Mouse (Mus musculus): ENCODE results near the gene Zfp287.
A peak's percentile ranks its signal among the peaks of the same experiment; 100 is the strongest.

Gene Zfp287

DNA sequence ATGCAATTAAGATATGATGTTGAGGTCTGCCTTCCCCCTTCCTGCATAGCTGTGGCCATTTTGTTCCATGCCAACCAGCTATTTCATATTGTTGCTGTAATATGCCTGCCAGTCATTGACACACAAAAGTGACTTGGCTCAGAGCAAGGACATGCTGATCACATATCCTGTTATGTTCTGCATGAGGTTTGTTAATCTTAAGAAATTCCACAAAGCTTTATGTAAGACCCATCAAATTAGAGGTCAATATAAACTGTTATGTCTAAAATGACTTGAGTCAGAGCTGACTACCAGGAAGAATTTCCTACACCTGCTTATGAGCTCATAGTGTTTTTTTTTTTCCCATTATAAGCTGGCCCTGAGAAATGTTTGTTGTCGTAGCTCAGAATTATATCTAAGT is 30.5 kb downstream of the Zfp287 start:
- DNase-seq (ENCODE audit: low spot score): no peak

DNA sequence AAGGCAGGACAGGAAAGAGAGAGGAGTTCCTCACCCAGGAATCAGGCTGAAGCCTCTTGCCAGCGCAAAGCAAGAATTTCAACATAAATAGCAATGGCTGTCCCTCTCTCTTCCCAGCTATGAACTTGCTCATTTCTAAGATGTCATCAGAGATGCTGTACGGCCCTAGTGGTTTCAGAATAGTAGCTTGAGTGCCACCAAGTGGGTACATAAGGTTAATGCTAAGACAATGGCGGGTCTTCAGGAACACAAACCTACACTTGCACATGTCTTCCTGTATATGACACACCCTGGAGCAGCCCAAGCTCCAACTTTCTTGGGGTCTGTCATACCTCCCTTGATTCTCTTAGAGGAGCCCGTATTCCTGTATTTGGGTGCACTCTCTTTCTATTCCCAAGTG is 32.0 kb downstream of the Zfp287 start:
- DNase-seq (ENCODE audit: low spot score): no peak

DNA sequence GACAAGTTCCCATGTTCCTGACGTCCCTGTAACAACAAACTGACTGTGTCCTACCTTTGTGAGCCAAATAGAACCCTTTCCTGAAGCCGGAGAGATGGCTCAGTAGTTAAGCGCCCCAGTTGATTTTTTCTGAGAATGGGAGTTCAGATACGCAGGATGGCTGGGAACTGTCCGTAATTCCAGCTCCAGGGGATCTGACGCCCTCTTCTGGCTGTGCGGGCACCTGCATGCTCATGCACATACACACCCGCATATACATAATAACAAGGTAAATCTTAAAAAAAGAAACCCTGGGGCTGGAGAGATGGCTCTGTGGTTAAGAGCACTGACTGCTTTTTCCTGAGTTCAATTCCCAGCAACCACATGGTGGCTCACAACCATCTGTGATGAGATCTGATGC is 36.6 kb downstream of the Zfp287 start:
- DNase-seq (ENCODE audit: low spot score): no peak

DNA sequence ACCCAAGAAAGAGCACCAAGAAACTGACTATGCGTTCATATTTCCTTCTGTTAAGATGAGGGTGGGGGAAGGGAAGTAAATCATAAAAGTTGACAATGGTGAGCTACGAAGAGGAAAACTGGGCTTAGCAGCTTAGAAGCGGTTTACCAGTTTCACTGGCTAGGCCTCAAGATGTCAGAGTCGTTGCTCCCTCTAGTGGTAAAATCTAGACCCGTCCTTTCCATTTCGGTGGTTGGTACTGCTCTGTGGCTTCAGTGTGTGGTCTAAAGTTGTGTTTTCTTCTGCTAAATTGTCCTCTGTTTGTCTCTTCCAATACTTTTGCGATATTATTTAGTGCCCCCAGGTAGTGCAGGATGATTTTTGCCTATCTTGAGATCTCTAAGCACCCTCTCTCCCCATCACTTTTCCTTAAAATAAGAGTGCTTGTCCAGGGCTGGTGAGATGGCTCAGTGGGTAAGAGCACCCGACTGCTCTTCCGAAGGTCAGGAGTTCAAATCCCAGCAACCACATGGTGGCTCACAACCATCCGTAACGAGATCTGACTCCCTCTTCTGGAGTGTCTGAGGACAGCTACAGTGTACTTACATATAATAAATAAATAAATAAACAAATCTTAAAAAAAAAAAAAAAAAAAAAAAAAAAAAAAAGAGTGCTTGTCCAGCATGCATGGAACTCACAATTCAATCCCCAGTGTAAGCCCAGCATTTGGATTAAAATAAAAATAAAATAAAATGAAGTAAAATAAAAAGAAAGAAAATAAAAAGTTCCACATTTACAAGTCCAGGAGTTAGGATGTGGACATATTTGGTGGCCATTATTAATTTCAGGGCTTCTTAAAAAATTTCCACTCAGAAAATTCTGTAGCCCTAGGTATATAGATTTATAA is 38.2 kb downstream of the Zfp287 start:
- no peak for DNase-seq (ENCODE audit: low spot score)

DNA sequence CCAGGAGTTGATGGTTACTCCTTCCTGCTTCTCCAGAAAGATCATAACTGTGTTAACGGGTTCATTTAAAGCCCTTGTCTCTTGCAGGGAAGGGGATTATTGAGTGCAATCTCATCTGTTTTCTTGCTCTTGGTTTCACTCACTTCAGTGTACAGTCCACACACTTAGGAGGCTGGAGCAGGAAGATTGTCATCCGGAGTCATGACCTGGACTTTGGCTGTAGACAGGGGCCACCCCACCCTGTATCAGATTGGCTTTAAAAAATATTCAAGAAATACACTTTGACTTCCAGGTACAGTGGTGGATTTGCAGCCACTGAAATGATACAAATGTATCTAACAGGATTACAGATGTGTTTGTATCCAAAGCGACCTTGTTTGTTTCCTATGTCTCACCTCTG is 40.1 kb downstream of the Zfp287 start:
- DNase-seq (ENCODE audit: low spot score): no peak

DNA sequence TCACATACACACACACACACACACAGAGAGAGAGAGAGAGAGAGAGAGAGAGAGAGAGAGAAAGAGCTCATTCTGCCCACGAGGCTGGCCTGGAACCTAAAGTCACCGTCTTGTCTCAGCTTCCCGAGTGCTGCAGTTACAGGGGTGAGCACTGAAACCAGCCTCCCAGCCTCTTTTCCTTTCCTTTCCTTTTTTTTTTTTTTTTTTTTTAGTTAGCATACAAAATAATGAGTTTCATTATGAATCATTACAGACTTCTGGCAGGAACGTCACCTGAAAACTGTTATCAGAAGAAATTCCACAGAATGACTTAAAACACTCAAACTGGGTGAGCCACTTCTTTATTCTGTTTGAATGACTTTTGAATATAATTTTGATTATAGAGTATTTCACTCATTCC is 51.8 kb downstream of the Zfp287 start:
- no peak for DNase-seq (ENCODE audit: low spot score)

DNA sequence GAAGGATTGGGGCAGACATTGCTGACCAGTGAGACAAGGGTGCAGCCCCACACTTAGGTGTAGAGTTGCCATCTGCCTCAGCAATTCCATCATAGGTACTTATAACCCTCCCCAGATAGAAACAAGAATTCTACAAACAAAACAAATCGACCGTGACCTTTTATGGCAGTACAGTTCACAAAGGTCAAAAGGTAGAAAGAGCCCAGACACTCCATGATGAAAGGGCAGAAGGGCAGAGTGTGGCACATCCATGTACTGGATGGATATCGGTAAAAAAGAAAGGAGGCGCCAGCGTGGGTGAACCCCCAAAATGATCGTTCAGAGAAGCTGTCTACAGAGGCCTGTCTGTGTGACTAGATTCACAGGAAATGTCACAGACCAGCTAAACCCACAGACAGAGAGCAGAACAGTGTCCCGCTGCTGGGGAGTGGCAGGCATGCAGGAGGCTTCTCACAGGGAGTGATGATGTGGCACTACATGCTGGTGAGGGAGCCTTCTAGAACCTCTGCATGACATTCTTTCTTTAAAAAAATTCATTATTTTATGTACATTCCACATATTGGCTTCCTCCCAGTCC is 52.8 kb downstream of the Zfp287 start:
- no peak for DNase-seq (ENCODE audit: low spot score)

DNA sequence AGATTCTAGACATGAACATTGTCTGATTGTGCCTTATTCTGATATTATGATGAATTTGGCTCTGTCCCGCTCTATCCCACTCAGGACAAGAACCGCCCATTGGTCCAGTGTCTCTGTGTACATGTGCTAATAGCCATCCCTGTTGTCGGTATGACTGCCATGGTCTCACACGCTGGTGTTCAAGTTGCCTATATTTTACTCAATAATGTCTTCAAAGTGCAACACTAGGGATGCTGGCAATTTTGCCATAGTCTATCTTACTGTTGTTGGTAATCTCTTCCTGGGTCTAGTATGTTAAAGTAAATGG is 55.5 kb downstream of the Zfp287 start:
- no peak for DNase-seq (ENCODE audit: low spot score)

DNA sequence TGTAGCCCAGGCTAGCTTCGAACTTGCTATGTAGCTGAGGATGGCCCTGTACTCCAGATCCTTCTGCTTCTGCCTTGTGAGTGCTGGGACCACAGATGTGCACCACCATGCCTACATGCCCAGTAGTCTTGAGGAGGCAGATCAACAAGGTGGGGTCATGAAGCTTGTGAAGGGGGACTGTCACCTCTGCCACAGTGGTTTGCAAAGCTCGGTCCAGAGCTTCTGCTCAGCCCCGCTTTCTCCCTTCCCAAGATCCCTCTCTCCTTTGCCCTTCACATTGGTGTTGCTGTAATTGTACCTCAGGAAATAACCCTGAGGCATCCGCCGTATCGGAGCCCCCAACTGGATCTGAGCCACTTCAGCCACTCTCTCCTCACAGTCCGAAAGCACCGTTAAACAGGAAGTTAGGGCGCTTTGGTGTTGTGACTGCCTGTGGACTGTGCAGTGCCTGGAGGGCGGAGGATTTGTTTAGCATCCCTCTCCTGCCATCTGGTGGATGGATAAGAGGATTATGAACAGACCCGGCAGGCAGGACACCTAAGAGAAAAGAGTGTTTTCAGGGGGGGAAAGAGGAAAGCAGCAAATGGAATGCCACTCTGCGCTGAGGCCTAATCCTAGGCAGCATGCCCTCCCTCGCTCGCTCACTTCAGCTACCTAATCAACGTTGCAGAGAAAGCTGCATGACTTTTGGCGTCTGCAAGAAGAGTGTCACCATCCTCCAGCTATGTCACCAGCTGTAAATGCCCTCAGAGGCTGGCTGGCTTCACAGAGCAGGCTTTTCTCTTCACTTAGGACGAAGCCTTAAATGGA is 56.0 kb downstream of the Zfp287 start:
- peak; percentile 50 for DNase-seq (ENCODE audit: low spot score)

DNA sequence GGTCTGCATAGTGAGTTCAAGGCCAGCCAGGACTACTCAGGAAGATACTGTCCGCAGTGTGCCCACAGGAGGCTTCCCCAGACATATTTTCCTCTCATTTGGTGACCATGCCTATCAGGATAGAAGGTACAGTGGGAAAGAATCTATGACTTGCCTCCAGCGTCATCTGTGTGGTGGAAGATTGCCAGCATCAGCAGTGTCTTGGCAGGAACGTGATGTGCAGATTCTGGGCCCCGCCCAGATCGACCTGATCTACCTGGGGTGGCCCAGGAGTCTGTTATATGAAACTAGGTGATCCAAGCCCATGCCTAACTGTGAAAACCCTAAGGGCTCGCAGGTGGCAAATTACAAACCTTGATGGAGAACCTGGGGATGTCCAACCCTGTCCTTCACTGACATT is 61.7 kb downstream of the Zfp287 start:
- no peak for DNase-seq (ENCODE audit: low spot score)

DNA sequence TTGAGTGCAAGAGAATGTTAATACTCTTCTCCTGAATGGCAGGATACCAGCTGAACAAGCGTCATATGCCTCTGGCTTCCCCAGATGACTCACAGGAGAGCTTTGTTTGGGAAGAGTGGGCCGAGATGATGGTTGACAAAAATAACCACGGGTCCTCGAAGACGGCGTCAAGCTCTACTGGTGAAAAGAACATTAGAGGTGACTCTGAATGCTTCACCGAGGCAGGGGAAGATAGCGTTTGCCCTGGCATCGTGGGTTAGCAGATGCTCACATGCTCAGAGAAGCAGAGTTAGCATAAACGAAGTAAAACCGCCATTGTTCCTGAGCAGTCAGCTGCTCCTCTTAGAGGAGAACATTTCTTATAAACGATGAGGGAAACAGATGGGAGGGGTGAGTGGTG is 62.2 kb downstream of the Zfp287 start:
- DNase-seq (ENCODE audit: low spot score): no peak

DNA sequence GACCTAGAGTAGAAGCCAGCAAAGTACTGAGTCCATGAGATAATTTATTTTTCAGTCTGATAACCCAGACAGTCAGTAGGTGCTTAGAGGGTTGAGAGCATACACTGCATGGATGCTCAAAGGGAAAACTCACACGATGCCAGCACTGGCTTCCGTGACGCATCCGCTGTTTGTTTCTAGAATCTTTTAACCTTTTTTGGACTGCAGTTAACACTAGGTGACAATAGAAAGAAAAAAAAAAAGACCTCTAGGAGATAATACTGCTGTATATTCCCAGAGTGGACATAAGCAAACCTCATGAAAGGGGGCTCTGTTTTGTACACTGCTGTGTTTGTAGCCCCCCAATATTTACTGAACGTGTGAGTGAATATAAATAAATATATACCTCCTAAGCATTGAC is 62.7 kb downstream of the Zfp287 start:
- no peak for DNase-seq (ENCODE audit: low spot score)

DNA sequence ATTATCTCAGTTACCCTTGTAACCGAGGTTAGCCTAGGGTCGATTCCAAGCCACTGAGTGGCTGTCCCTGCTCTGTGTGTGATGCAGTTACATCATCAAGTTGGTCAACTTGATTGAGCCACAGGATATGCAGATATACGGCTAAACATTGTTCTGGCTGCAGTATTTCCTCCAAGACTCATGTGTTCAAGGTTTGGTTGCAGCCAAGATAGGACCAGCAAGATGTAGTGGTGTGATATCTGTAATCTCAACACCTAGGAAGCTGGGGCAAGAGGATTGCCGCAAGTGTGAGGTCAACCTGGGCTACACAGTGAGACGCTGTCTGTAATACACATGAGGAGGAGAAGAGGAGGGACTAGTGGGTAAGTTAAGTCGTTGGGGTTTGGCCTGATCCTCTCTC is 67.5 kb downstream of the Zfp287 start:
- DNase-seq (ENCODE audit: low spot score): no peak

DNA sequence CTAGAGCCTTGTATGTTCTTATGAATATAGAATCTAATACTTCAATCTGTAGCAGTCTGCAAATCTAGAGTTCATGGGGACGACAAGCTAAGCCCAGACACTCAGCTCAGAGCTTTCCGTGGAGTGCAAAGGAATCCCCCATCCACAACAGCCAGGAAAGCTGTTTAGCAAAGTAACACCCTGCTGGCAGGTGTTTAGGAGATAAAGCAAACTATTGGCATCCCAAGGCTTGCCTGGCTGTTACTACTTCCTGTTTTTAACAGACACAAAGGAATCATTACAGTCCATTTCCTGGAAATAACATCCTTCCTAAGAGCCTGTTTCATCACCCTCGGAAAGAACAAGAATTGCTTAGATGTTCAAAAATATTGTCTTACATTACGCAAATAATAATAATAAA is 70.8 kb downstream of the Zfp287 start:
- DNase-seq (ENCODE audit: low spot score): no peak

DNA sequence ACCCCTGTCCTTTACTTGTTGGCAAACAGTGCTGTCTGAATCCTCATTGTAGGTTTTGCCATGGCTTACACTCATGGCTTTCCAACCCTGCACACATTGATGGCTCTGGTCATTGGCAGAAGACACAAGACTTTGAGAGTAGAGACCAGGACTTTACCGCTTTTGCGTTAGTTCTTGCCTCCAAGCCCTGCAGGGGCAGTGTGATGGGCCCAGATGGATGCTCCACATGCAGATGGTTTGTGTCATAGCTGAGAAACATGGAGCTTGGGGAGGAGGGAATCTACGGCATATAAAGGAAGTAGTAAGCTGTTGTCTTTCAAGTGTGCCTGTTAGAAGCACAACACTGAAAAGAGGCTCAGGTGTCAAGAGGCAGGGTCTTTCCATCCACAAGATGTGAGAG is 79.6 kb downstream of the Zfp287 start:
- no peak for DNase-seq (ENCODE audit: low spot score)

DNA sequence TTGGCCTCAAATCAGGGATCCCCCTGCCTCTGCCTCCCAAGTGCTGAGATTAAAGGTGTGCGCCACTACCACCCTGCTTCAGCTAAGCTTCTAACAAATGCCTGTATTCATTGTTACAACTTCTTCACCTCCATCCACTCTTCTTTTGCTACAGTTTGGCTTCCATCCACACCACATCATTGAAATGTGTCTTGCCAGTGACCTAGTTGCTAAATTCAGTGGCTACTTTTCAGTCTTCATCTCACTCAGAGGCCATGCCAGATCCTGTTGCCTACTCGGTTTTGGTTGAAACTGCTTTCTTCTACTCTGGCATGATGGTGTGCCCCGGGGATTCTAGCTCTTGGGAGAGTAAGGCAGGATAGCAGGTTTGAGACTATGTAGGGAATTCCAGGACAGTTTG is 80.1 kb downstream of the Zfp287 start:
- DNase-seq (ENCODE audit: low spot score): no peak
